Mouse (Mus musculus) left cerebral cortex, postnatal 36 days (tissue): Measurements from ENCODE around the gene Zg16. TPM values are rescaled to one million over a fixed set of nuclear protein-coding genes. Genes with fewer than 3 reads are reported as not detected.

Experiments used
- DNase-seq, 2 experiments: peaks; one replicate each; pipeline ENCODE4 v3.0.0; 2021 to 2022; ENCODE audit warnings: low spot score in 2 of 2, mixed read lengths in 1 of 2
- intact Hi-C: fragments of 180-260 bp; cut with DNase I; formaldehyde crosslinking; loops from one replicate; pipeline ENCODE4 v1.15.1; 2025
- total RNA-seq, 2 experiments: library from RNA; stranded (reverse); gene quantifications; 2 replicates each; pipeline ENCODE4 v1.2.3; 2021

Zg16 gene
- total RNA-seq, 2 experiments from 2014 or later = not detected

DNA sequence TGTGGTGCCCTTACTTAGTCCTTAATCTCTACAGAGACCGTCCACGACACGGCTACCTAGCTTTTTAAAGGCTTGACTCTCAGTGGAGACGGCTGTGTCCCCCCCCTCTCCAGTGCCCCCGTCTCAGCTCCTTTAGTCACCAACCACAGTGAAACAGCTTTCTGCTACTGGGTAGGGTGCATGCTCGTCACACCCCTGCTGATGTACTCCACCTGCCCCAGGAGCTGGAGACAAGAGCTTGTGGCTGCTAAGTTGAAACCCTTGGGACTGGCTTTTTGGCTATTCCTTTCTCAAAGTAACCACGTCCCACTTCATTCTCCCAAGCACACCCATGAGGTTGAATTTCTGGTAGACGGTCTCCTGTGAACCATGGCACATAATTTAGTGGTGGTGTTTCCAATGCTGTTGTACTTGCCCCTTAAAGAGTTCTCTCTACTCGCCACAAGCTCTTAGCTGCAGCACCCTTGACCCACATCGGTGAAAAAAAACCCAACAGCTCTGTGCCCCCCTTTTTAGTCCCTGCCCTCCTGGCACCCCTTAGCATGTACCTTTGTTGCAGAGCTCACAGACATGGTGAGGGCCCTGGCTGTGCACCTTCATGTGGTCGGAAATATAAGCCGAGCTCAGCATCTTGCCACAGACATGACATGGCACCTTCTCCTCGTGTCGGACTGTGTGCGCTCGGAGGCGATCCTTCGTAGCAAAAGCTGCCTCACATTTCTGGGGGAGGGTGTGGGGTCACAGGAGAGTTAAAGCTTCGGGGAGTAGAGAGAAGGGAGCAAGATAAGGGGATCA is 63.0 kb downstream of the Zg16 start:
- intact Hi-C loops = no loop called here

DNA sequence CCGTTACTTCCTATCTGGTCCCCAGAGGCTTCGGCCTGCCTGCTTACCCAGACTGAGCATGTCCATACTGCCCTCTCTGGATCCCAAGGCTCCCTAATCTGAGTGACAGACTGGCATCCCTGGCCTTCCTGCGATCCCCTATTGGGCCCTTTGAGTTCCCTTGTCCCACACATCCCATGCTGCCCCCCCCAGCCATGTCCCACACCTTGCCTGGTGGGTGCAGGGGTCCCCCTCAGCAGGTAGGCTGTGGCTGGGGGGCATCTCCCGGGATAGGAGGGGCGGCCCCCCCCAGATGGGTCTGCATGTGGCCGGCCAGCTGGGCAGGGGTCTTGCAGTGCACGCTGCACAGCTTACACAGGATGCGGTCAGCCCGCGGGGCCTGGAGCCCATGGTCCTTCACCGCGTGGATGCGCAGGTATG is 63.8 kb downstream of the Zg16 start:
- no peak for DNase-seq

More for the DNA sequence above, 63.0 kb downstream of the Zg16 start:
- DNase-seq = no peak

DNA sequence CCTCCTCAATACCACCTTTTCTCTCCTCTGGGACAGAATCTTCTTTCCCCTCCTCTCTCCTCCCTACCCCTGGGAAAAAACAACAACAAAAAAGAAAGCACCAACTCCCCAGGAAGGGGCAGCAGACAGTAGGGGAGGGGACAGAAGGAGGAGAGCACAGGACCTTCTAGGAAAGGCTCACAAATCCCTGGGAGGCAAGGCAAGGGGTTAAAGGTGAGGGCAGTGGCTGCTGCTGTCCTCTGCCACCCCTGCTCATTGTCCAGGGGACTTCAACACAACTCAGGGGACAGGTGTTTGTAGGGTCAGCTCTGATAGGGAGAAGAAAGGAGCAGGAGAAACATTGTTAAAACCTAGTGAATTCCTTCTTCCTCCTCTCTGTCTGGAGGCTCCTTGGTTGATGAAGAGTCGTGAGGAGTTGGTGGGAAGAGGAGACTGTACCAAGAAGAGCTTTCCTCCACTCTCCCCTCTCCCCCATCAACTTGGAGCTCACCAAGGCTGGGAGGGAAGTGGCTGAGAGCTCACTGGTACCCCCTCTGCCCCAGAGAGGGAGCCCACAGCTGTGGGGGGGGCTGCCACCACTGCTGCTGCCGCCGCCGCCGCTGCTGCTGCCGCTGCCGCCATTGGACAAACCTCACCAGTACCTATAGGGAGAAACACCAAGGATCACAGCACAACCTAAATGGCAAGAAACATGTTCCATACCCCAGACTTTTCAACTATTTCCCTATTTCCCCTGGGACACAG is 64.4 kb downstream of the Zg16 start:
- peak in 1 of 2 experiments; percentile 28 for DNase-seq
- intact Hi-C loops = no loop called here

More for the DNA sequence above, 63.8 kb downstream of the Zg16 start:
- intact Hi-C loops = no loop called here

DNA sequence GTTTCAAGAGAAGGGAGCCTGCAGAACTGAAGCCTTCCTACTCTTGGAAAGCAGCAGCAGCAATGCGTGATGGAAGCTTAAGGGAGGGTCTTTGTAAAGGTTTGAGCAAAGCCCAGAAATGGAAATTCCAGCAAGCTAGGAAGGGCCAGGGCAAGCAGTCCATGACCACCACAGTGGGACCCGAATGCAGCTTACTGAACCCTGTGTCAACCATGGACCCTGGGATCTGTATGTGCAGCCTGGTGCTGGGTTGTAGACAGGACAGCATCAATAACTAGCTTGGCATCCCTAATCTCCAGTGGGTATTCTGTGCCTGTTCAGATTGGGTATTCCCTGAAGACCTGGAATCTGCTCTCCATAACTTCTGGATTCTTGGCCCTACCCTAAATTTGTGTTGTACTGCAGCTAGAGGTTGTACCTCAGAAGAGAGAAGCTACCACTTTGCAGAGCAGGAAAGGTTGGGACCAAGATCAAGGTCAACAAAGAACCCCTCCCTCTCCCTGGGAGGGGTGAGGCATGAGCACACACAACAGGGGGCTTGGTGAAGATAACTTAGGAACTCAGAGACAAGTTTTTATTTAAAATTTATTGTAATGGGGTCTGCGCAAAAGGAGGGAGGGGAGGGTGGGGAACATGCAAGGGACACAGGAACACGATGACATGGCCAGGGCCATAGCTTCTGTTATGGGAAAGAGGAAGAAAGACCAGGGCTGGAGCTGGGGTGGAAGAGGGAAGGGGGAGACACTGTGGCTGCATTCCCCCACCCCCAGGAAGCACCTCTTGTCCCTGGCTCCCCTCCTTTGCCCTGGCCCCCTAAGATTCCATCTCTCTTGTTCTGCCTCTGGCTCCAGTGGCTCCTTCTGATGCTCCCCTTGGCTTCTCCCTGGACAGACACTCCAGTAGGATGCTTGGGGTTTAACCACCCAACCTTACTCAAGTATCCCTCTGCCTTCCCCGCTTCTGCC is 65.3 kb downstream of the Zg16 start:
- intact Hi-C loops = no loop called here
- no peak for DNase-seq

DNA sequence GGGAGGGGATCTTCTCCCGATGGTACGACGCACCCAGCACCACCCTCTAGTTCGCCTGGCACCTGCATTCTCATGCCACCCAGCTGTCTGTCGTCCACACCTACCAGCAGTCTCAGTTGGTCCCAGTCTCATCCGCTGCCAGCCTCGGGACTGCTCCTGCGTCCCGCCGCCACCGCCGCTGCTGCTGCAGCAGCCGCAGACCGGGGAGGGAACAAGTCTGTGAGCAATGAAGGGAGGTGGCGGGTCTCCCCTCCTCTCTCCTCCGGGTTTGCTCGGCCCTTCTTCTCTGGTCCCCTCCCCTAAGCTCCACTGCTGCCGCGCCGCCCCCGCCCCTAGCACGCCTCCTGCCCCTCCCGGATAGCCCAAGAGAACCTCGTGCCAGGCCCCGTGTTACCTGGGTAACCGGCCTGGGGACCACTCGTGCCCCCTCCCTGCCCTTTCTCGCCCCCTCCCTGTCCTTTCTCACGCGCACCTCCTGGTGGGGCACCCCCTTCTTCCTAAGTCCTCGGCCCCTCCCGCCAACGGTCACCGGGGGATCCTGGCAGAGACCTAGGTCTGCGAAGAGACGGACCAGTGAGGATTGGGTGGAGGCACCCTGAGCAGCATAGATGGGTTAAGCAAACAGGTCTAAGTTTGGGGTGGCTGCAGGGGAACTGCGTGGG is 66.1 kb downstream of the Zg16 start, which contains the start of the genes Gm42742 and Prrt2:
Gm42742 (minus strand) TSS at position 197 of the 662 bp plus-strand sequence.
Prrt2 (minus strand) TSS at position 311 of the 662 bp plus-strand sequence.
- intact Hi-C loops = no loop called here

DNA sequence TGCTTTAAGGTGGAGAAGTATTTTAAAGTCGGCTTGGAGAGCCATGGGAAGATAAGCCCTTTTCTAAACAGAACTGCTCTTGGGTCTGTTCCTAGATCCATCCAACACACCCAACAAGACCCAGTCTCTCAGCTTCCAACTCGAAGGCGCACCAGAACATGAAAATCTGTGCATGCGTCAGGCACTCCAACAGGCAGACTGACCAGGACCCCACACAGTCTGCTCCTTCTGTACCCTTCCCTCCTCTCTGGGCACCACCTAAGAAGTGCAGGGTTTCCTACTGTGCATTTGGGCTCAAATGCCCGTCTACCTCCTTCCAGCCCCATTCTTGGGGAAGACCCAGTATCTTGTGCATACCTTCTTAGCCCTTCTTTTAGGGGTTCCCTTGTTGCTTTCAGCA is 66.6 kb downstream of the Zg16 start:
- DNase-seq = no peak
- intact Hi-C loops = no loop called here

More for the DNA sequence above, 66.1 kb downstream of the Zg16 start, which contains the start of the genes Gm42742 and Prrt2:
- peak; percentile 74 to 79 for DNase-seq

DNA sequence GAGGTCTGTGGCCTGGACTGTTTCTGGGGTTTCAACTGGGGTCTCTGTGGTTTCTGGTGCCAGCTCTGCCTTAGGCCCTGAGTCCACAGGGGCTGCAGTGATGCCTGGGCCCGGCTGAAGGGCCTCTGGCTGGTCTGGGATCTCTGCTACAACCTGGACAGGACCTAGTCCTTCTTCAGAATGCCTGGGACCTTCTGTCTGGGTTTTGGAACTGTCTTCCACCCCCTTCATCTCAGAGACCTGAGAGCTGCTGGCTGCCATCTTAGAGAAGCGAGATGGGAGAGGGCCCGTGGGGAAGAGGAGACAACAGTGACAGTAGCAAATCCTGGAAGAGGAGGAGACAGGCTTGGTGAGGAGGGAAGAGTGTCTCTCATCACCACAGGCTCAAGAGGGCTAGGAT is 67.1 kb downstream of the Zg16 start:
- intact Hi-C loops = no loop called here
- DNase-seq = peak in 1 of 2 experiments; percentile 39

DNA sequence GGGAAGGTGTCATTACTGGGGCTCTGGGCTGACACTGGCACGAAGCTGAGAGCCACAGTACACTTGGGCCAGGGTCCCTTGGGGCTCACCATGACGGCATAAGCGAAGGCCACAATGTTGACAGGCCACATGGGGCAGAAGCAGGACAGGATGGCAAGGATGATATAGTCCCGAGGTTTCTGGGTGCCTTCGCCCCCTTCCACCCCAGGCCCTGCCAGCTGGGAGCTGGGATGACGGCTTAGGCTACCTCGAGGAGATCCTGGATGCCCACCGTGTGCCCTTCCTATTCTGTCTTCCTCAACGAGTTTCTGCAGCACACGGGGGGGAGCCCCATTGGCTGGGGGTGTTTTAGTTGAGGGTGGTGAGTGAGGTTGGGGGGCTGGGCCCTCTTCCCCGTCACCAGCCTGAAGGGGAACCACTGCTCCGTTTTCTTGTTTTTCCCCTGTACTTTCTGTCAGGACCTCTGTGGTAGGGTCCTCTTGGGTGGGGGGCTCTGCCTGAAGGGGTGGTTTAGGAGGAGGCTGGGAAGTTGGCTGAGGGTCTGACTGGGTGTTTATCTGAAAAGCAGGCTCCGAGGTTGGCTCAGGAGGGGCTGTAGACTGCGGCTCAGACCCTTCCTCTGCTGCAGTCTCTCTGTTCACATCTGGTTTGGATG is 67.7 kb downstream of the Zg16 start:
- no peak for DNase-seq
- intact Hi-C loops = loop anchor here (5.0 kb wide), 1 partner anchor 132 kb away; no protein-coding TSS in a partner anchor

DNA sequence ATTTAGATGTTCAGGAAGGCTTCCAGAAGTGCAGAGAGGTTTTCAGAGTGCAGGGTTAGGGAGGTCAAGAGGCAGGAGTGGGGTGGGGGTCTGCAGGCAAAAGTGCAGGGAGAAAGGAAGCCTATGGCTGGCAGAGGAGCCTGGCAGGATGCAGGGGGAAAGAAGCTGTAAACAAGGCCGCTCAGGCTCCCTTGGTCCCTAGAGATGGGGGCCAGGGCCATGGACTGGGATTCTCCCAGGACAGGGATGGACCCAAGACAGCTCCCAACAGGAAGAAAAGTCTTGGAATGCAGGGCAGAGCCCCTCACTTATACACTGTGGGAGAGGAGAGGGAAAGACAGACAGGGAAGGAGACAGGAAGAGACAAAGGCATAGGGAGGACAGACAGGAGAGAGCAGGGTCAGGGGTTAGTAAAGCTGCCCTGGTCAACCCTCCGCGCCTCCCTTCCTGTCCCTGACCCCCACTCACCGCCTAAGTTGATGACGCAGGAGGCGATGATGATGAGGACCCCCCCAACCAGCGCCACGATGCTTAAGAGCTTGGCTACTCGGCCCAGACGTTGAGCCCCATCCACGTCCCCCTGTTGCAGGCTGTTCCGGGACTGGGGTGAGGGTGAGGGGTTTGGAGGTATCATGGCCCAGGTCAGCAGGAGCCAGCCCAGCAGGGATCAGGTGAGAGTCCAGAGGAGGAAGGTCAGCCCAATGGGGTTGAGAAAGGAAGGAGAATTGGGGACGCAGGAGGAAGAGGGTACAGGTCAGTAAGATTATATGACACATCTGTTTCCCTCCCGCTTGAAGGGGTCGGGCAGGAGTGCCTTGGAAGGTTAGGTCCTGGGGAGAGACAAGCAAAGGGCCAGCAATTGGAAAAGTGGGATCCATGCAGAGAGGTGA is 68.5 kb downstream of the Zg16 start:
- intact Hi-C loops = loop anchor here (5.0 kb wide), 1 partner anchor 131 kb away; no protein-coding TSS in a partner anchor
- no peak for DNase-seq

DNA sequence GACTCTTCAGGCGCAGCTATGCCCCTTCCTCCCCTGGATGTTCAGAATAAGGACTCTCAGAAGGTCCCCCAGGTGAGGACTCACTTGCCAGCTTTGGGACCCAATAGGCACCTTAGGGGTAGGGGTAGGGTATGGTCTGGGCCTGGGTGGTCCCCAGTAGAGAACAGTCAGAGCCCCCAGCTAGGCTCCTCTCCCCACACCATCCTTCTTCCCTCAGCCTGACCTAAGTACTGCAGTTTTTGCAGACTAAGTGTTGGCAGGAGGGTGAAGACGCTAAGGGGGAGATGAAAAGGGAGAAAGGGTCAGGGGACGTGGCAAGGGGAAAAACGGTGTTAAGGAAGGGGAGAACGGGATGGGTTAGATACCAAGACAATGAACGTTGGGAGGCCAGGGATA is 69.2 kb downstream of the Zg16 start:
- intact Hi-C loops = loop anchor here (2.0 to 5.0 kb wide), 3 partner anchors 41 to 131 kb away; partner anchors contain the start of genes Cdiptos and Sez6l2

DNA sequence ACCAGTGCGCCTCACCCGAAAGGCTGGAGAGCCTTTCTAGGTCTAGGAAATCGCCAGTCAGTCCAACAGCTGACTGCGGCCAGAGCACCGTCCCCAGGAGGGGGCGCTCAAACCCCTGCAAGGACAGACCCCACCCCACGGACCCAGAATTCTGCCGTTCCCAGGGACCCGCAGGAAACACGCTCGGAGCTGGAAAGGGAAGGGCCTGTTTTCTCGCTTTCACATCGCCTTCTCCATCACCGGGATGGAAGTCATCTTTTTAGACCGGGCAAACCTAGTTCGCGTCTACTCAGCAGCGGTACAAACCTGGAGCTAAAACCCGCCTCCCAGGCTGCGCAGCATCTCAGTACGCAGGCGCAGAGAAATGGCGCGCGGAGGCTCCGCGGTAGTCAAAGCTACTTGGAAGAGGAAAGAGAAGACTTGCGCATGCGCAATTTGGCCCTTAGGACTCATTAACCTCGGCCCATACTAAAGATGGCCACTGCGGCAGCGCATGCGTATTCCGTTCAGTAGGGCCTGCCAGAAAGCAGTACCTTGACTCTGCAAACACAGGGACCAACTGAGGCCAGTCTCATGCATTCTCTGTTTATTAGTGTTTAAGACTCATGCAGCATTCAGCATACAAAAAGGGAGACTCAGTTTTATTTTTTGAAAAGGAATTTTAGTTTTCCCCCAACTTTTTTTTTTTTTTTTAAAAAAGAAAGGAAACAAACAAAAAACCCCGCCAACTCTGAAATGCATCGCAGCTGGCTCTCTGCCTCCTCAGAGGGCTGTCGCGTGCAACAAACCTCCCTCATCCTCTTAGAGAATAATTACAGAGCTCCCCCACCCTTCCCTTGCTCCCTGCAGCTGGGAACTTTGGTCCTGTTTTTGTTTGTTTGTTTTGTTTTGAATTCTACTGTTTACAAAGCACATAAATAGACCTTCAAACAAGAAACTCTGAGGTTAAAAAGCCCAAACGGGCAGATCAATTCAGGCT is 69.9 kb downstream of the Zg16 start, which contains the start of gene Pagr1a:
Pagr1a (minus strand) TSS at position 382 of the 979 bp plus-strand sequence.
- intact Hi-C loops = loop anchor here (2.0 to 5.0 kb wide), 3 partner anchors 40 to 130 kb away; partner anchors contain the start of genes Cdiptos and Sez6l2
- DNase-seq = peak; percentile 95 to 96

More for the DNA sequence above, 69.2 kb downstream of the Zg16 start:
- no peak for DNase-seq

DNA sequence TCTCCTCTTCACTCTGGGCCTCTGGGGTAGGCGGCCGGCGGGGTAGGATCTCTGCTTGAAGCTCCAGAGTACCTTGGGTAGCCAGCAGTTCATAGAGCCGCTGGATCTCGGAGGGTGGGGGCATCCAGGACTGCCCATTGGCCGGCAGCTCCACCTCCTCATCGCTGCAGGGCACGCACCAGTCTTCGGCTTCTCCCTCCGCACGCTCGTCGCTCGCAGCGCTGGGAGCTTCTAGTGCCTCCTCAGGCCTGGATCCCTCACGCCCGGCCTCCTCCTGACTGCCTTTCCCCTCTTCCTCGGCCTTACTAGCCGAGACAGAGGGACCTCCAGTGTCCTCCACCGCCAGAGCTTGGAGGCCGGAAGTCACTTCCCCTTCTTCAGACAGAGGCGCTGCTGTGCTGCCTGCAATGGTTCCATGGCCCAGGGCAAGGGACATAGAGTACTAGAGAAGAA is 70.6 kb downstream of the Zg16 start:
- intact Hi-C loops = loop anchor here (2.0 to 5.0 kb wide), 3 partner anchors 40 to 129 kb away; partner anchors contain the start of genes Cdiptos and Sez6l2
- no peak for DNase-seq

DNA sequence TGATC is 70.8 kb downstream of the Zg16 start, which contains the start of gene Pagr1b:
Pagr1b (minus strand) TSS at position 4 of the 5 bp plus-strand sequence.
- intact Hi-C loops = loop anchor here (2.0 to 5.0 kb wide), 3 partner anchors 39 to 129 kb away; partner anchors contain the start of genes Cdiptos and Sez6l2

DNA sequence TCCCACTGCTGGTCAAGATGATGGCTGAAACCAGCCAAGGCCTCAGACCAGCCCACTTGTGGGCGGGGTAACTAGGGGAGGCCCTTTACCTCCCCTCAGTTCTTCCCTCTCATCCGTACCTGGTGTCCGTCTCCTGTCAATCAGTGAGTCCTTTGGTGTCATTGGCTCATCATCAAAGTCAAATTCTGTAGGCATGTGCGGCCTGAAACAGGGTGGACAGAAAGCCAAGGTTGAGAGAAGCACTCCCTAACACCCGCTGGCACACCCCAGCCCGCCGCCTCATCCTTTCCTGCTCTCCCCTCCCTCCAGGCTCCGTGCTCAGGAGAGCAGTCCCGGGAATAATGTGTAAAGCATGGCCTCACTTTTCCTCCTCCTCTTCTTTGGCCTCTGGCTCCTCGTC is 71.0 kb downstream of the Zg16 start:
- intact Hi-C loops = loop anchor here (2.0 to 5.0 kb wide), 3 partner anchors 39 to 129 kb away; partner anchors contain the start of genes Cdiptos and Sez6l2
- no peak for DNase-seq

More for the DNA sequence above, 70.8 kb downstream of the Zg16 start, which contains the start of gene Pagr1b:
- DNase-seq = no peak

DNA sequence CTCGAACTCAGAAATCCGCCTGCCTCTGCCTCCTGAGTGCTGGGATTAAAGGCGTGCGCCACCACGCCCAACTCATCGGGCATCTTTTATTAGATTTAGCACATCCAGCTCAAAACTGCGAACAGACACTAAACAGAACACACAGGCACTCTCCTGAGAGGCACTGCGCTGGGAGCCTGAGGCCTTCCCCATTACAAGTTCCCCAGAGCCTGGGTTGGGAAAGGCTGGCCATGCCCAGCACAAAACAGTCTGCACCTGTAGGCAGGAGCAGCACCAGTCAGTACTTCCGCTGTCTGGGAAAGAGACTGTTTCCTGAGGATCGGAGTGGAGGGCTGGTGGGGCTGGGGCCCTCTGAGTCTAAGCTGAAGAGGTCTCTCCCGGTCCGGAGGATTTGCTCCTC is 72.1 kb downstream of the Zg16 start:
- DNase-seq = no peak
- intact Hi-C loops = loop anchor here (5.0 kb wide), 1 partner anchor 128 kb away; no protein-coding TSS in a partner anchor

DNA sequence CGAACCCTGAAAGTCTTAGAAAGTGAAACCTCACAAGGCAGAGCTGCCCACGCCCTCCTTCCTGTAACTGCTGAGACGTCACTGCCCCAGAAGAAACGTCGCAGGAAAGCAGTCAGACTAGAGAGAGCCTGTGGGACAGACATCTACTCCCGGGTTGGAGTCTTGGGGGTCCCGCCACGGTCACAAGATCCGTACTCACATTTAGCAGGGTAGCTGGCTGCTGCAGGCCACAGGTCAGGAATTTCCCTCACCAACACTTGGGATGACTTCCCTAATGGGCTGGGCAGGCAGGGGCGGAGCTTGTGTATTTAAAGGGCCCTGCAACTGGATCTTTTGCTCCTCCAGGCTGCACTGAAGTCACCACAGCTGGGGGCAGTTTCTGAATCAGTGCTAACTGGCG is 72.8 kb downstream of the Zg16 start, which contains the start of gene Mvp:
Mvp (minus strand) TSS at position 302 of the 400 bp plus-strand sequence.
- intact Hi-C loops = no loop called here
- peak in 1 of 2 experiments; percentile 30 for DNase-seq
